Mouse (Mus musculus): ENCODE data around the gene Diaph3. TPM values are rescaled to one million over a fixed set of nuclear protein-coding genes. Genes with fewer than 3 reads are reported as not detected.

Diaph3 gene
- polyA plus RNA-seq, 1 experiment: 0.65 TPM

DNA sequence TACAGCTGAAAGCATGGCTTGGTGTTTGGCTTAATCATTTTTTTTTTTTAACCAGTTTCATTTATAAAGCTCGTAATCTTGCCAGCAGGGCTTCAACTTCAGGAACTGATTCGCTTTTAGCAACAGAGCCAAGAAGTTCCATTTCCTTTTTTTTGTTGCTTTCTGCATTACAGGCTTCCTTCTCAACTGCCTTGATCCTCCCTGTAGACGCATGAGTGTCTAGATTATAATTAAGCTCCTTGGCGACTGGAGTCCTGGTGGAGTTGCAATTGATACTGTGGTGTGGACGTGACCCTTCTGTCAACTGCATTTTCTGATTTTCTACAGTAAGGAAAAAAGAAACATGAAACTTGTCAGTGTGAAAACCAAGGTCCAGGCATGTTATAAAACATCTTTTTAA, 484.8 kb downstream of the Diaph3 start:
- no peak overlapping the region for H3K4me3 ChIP-seq (replicated peaks; ENCODE audit: extremely low read depth, low read depth, low read length)
- no peak for TF ChIP-seq POLR2A (IDR thresholded peaks at IDR 0.05; ENCODE audit: borderline replicate concordance, extremely low read depth, low read depth, low read length)
- TF ChIP-seq CTCF (IDR thresholded peaks at IDR 0.05; ENCODE audit: insufficient read depth, low read length): no peak
- 37% methylated on average over 5 of the region's 5 CpGs for WGBS
- H3K4me1 ChIP-seq (ENCODE audit: control insufficient read depth, insufficient read depth, low read length): no peaks in the 10 kb centered on the region
- DNase-seq: no peak

DNA sequence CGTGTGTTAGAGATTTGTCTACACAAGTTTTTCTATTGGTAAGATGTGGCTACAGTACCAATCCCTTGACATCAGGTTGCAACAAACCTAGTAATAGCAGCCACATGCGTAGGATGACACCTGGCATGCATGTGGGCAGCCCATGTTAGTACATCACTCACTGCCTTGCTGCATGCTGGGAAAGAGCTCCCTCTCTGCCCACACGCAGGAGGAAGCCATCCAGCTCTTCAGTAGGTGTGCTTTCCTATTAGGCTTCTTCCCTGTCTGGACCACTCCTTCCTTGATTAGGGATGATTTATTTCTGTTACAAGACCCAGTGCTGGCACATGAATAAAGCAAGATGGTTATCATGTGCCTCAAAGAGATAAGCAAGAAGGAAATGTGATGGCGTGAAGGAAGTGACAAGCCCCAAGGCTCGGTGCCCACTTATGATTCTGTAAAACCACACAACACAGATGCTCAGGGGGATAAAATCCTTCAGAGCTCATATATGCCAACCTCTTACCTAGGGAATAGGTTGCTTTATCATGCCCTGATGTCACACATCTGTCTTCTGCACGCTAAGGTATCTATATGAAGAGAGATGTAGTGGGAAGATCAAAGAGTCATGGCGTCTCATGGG, 494.4 kb downstream of the Diaph3 start:
- H3K4me3 ChIP-seq (replicated peaks; ENCODE audit: extremely low read depth, low read depth, low read length): no peak overlapping the region
- no peak for TF ChIP-seq CTCF (IDR thresholded peaks at IDR 0.05; ENCODE audit: insufficient read depth, low read length)
- TF ChIP-seq POLR2A (IDR thresholded peaks at IDR 0.05; ENCODE audit: borderline replicate concordance, extremely low read depth, low read depth, low read length): no peak
- peaks cover 4% of the 10 kb centered on the region; the same call in 1 of the 2 replicates for H3K4me1 ChIP-seq (ENCODE audit: control insufficient read depth, insufficient read depth, low read length)
- DNase-seq: no peak
- 54% methylated on average over 7 of the region's 7 CpGs for WGBS

DNA sequence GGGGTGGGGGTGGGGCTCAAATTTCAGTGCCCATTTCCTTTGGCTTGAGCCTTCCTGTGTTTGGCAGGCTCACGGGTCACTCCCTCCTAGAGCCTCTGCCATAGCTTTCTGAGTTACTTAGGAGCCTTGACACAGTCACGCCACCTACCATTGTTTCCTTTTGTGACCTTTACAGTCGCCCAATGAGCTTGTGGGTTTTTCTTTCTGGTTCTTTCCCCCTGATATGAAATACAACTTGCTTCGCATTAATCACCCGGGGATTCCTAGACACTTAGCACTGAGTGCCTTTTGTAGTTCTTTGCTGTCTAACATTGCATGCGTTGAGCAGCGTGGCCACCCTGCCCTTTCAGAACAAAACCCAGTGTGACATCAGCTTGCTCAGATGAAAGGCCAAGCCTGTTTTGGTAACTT, 498.2 kb downstream of the Diaph3 start:
- no peak for DNase-seq
- Histone ChIP-seq H3K4me3 (replicated peaks; ENCODE audit: extremely low read depth, low read depth, low read length) (no peak overlapping the region), H3K4me1 (ENCODE audit: control insufficient read depth, insufficient read depth, low read length) (peaks cover 4% of the 10 kb centered on the region; the same call in 1 of the 2 replicates)
- TF ChIP-seq CTCF (IDR thresholded peaks at IDR 0.05; ENCODE audit: insufficient read depth, low read length) (no peak), POLR2A (IDR thresholded peaks at IDR 0.05; ENCODE audit: borderline replicate concordance, extremely low read depth, low read depth, low read length) (no peak)
- WGBS: 88% methylated on average over 7 of the region's 7 CpGs

DNA sequence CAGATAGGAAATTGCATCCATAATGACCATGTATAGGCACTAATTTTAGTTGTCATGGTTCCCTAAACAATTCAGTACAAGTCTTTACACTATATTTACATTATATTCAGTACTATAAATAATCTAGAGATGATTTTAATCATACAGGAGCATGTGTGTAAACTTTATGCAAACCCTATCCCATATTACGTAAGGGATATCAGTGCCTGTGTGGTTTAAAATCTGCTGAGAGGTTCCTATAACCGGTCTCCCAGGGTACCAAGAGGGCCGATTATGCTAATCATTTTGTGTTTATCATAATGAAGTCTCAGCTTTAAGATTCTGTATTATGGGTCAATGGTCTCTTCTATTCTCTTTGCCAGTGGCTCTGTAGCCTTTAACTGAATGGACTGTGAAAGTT, 499.2 kb downstream of the Diaph3 start:
- Histone ChIP-seq H3K4me1 (ENCODE audit: control insufficient read depth, insufficient read depth, low read length) (peaks cover 4% of the 10 kb centered on the region; the same call in 1 of the 2 replicates), H3K4me3 (replicated peaks; ENCODE audit: extremely low read depth, low read depth, low read length) (no peak overlapping the region)
- no peak for DNase-seq
- WGBS: 89% methylated on average over 3 of the region's 3 CpGs
- TF ChIP-seq CTCF (IDR thresholded peaks at IDR 0.05; ENCODE audit: insufficient read depth, low read length): no peak
- TF ChIP-seq POLR2A (IDR thresholded peaks at IDR 0.05; ENCODE audit: borderline replicate concordance, extremely low read depth, low read depth, low read length): no peak

DNA sequence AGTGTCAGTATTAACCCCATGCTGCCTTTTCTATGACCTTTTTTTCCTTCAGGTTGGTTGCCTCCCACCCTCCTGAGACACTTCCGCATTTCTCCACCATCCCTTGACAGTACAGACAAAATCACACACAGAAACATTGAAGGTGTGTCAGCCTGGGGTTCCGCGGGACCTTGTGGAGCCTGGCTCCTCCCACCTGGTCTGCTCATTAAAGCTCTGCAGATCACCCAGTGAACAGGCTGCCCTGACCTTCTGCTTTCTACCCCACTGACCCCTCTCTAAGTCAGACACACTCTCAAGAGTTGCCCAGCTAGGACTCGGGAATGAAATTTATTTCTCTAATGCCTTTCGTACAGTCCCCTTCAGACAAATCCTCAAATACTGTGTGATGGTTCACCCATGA, 500.9 kb downstream of the Diaph3 start:
- Histone ChIP-seq H3K4me1 (ENCODE audit: control insufficient read depth, insufficient read depth, low read length) (no peaks in the 10 kb centered on the region), H3K4me3 (replicated peaks; ENCODE audit: extremely low read depth, low read depth, low read length) (no peak overlapping the region)
- TF ChIP-seq POLR2A (IDR thresholded peaks at IDR 0.05; ENCODE audit: borderline replicate concordance, extremely low read depth, low read depth, low read length) (no peak), CTCF (IDR thresholded peaks at IDR 0.05; ENCODE audit: insufficient read depth, low read length) (no peak)
- DNase-seq: no peak
- 78% methylated on average over 5 of the region's 5 CpGs for WGBS

DNA sequence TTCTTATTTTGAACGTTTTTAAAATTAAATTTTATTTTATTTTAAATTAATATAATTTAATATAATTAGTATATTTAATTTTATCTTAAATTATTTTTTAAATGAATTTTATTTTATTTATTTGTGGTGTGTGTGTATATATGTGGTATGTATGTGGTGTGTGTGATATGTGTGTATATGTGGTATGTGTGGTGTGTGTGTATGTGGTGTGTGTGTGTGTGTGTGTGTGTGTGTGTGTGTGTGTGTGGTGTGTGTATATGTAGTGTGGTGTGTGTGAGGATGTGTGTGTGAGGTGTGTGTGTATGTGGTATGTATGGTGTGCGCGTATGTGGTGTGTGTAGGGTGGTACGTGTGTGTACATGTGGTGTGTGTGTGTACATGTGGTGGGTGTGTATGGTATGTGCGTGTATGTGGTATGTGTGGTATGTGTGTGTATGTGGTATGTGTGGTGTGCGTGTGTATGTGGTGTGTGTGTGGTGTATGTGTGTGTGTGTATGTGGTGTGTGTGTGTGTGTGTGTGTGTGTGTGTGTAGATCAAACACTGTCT, 505.4 kb downstream of the Diaph3 start:
- WGBS: 27% methylated on average over 6 of the region's 6 CpGs
- TF ChIP-seq CTCF (IDR thresholded peaks at IDR 0.05; ENCODE audit: insufficient read depth, low read length): no peak
- TF ChIP-seq POLR2A (IDR thresholded peaks at IDR 0.05; ENCODE audit: borderline replicate concordance, extremely low read depth, low read depth, low read length): no peak
- no peak overlapping the region for H3K4me3 ChIP-seq (replicated peaks; ENCODE audit: extremely low read depth, low read depth, low read length)
- no peak for DNase-seq
- no peaks in the 10 kb centered on the region for H3K4me1 ChIP-seq (ENCODE audit: control insufficient read depth, insufficient read depth, low read length)

DNA sequence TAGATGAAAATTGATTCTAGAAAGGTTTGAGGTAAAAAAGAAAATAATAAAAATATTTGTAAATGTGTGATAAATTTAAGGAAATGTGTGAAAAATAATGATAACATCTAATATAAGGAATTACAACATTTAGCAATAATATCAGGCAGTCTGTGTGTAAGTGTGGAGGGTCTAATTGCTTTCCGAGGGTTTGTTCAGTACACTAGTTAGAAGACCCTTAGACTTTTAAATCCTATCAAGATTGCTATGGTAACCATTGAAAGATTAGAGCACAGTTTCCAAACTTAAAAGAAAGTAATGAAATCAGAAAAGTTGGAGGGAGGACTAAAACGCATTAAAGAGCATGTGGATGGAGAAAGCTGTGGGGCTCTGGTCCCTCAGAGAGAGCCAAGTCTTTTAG, 506.0 kb downstream of the Diaph3 start:
- H3K4me1 ChIP-seq (ENCODE audit: control insufficient read depth, insufficient read depth, low read length): no peaks in the 10 kb centered on the region
- 85% methylated on average over 2 of the region's 2 CpGs for WGBS
- TF ChIP-seq POLR2A (IDR thresholded peaks at IDR 0.05; ENCODE audit: borderline replicate concordance, extremely low read depth, low read depth, low read length): no peak
- no peak for TF ChIP-seq CTCF (IDR thresholded peaks at IDR 0.05; ENCODE audit: insufficient read depth, low read length)

DNA sequence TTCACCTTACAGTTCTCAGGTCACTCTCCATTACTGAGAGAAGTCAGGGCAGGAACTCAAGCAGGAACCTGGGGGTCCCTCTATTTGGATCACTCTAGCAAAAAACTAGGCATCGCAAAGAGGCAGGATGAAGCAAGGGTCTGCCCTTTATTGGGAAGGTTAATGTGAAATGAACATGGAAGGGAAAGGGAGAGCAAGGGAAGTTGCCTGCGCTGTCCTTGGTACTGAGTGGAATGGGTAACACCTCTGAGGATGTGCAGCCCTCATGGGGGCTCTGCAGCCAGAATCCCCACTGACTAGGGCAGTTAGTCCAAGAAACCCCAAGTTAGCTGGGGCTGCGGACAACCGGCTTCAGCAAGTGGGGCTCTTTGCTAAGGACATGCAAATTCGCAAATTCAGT, 507.2 kb downstream of the Diaph3 start:
- Histone ChIP-seq H3K4me1 (ENCODE audit: control insufficient read depth, insufficient read depth, low read length) (no peaks in the 10 kb centered on the region), H3K4me3 (replicated peaks; ENCODE audit: extremely low read depth, low read depth, low read length) (no peak overlapping the region)
- WGBS: 72% methylated on average over 5 of the region's 5 CpGs
- no peak for TF ChIP-seq CTCF (IDR thresholded peaks at IDR 0.05; ENCODE audit: insufficient read depth, low read length)
- TF ChIP-seq POLR2A (IDR thresholded peaks at IDR 0.05; ENCODE audit: borderline replicate concordance, extremely low read depth, low read depth, low read length): no peak
- DNase-seq: no peak

More for the DNA sequence above, 506.0 kb downstream of the Diaph3 start:
- no peak overlapping the region for H3K4me3 ChIP-seq (replicated peaks; ENCODE audit: extremely low read depth, low read depth, low read length)
- DNase-seq: no peak

DNA sequence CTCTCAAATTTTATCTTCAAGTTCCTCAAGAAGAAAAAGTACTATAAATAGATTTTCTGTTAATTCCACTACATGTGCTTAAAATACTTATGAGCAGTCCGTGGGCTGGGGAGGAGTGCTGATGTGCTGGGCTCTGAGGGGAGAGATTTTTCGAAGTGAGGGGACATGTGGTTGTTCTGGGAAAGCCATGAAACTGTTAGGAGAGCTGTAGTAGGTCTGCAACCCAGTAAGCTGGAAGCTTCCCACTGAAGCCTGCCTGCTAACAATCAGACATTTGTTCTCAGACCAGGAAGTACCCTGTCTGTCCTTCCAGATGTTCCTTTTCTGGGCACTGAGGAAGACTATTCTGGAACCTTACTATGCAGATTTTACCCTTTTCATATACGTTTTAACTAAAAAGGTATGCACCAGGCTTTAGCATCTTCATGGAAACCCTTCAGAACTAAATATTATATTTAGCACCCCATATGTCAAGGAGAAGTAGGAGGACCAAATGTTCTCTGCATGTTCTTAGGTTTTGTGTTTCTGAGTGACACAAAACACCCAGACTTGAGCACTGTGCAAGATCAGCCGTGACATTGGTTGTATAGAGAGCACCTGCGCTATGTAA, 516.1 kb downstream of the Diaph3 start:
- TF ChIP-seq CTCF (IDR thresholded peaks at IDR 0.05; ENCODE audit: insufficient read depth, low read length) (no peak), POLR2A (IDR thresholded peaks at IDR 0.05; ENCODE audit: borderline replicate concordance, extremely low read depth, low read depth, low read length) (no peak)

DNA sequence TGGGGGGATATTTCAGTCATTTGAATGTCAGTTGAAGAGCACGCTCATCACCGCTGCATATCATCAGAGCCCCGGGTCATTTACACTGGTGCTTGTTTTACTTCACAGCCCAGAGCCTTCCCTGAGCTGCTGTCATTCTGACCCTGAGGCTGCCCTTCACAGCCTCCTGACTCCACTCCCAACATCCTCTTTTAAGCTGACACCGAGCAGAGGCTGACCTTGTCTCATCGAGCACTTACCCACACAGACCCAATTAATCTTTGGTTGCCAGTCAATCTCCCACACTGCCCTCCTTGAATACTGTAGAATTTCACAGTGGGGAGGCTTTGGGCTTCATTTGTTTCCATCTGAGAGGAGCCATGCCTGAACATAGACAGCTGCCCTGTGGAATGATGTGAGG, 521.4 kb downstream of the Diaph3 start:
- no peak overlapping the region for H3K4me3 ChIP-seq (replicated peaks; ENCODE audit: extremely low read depth, low read depth, low read length)
- WGBS: 64% methylated on average over 5 of the region's 5 CpGs
- DNase-seq: no peak

More for the DNA sequence above, 516.1 kb downstream of the Diaph3 start:
- 85% methylated on average over 5 of the region's 5 CpGs for WGBS
- no peak overlapping the region for H3K4me3 ChIP-seq (replicated peaks; ENCODE audit: extremely low read depth, low read depth, low read length)
- DNase-seq: no peak
- H3K4me1 ChIP-seq (ENCODE audit: control insufficient read depth, insufficient read depth, low read length): no peaks in the 10 kb centered on the region

More for the DNA sequence above, 521.4 kb downstream of the Diaph3 start:
- H3K4me1 ChIP-seq (ENCODE audit: control insufficient read depth, insufficient read depth, low read length): no peaks in the 10 kb centered on the region
- no peak for TF ChIP-seq POLR2A (IDR thresholded peaks at IDR 0.05; ENCODE audit: borderline replicate concordance, extremely low read depth, low read depth, low read length)
- TF ChIP-seq CTCF (IDR thresholded peaks at IDR 0.05; ENCODE audit: insufficient read depth, low read length): no peak

All from lung, adult 2 months (tissue).